Mouse (Mus musculus) lung, adult 2 months (tissue): ENCODE results near the gene Cd300ld.

Experiments
- CTCF ChIP-seq: fragments of 200-500 bp; IDR thresholded peaks from 2 replicates; pipeline ENCODE4 v1.5.1; 2011; ENCODE audit warnings: mild to moderate bottlenecking, low read length, control low read depth; ENCODE audit not compliant: insufficient read depth
- POLR2A ChIP-seq: fragments of 200-500 bp; IDR thresholded peaks from 2 replicates; pipeline ENCODE4 v1.6.1; 2011; ENCODE audit warnings: low read depth, mild to moderate bottlenecking, control low read depth, low read length, borderline replicate concordance; ENCODE audit errors: extremely low read depth

DNA sequence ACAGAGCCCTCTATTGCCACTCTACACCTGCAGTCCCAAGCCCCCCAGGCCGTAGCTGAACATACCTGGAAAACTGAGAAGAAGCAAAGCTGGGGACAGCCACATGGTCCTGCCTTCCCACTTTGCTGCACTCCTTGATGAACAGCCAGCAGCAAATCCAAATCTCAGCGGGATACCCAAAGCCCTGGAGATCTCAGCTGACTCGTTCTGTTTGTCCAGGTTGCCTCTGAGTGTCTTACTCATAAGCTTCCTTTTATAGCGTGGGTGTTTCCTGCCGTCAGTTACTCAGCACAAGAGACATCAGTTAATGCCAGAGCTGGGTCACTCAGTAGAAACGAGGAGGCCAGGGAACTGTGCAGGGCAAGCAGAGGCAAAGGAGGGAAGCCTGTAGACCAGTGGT lies 55.6 kb downstream of the Cd300ld start, which contains the start of gene Cd300lb:
- TF ChIP-seq POLR2A: no peak
- no peak for TF ChIP-seq CTCF
